Mouse (Mus musculus) liver, embryonic 14.5 days (tissue): ENCODE results near the gene Khdrbs2.

ENCODE experiments used
- CTCF ChIP-seq: IDR thresholded peaks from 2 replicates; pipeline ENCODE4 v1.5.1; 2016; ENCODE audit warnings: antibody characterized with exemption, low read depth, control low read depth
- EP300 ChIP-seq: IDR thresholded peaks from 2 replicates; pipeline ENCODE4 v1.6.1; 2016; ENCODE audit warnings: antibody characterized with exemption, low read depth

- TF ChIP-seq CTCF, result no peak
- TF ChIP-seq EP300, result no peak
Observed at GRCm38 (mm10) chr1:32463103-32463516, 290.6 kb downstream of the Khdrbs2 start.
